Mouse (Mus musculus): Measurements from ENCODE around the gene Fam124b. TPM values are rescaled to one million over a fixed set of nuclear protein-coding genes. Genes with fewer than 3 reads are reported as not detected.

Gene Fam124b
- polyA plus RNA-seq, 1 experiment, result not detected

- H3K36me3 ChIP-seq (ENCODE audit: control insufficient read depth, insufficient read depth, low read length, poor library complexity, severe bottlenecking), result no peaks in the 10 kb centered on the region
- H3K4me1 ChIP-seq (ENCODE audit: control insufficient read depth, insufficient read depth, low read length), result peaks cover 2% of the 10 kb centered on the region
- H3K4me3 ChIP-seq (ENCODE audit: low read depth, low read length), result no peak overlapping the region
- H3K9ac ChIP-seq (ENCODE audit: low read depth, poor library complexity, severe bottlenecking), result no peak overlapping the region
- TF ChIP-seq POLR2A (IDR thresholded peaks at IDR 0.05; ENCODE audit: insufficient read depth, low read length) (no peak), EP300 (IDR thresholded peaks at IDR 0.05; ENCODE audit: insufficient read depth, low read depth, low read length) (no peak), CTCF (IDR thresholded peaks at IDR 0.05; ENCODE audit: low read depth, low read length) (no peak)
- H3K9me3 ChIP-seq (replicated peaks; ENCODE audit: control insufficient read depth, insufficient read depth, low read length, poor library complexity, severe bottlenecking), result no peaks in the 10 kb centered on the region
- H3K27ac ChIP-seq (ENCODE audit: insufficient read depth, low read length), result no peak overlapping the region
- H3K27me3 ChIP-seq (ENCODE audit: control insufficient read depth, insufficient read depth, low read length, poor library complexity, severe bottlenecking), result no peaks in the 10 kb centered on the region
Measured at GRCm38 (mm10) chr1:80244123-80244522, 25.9 kb upstream of the Fam124b start.

DNA sequence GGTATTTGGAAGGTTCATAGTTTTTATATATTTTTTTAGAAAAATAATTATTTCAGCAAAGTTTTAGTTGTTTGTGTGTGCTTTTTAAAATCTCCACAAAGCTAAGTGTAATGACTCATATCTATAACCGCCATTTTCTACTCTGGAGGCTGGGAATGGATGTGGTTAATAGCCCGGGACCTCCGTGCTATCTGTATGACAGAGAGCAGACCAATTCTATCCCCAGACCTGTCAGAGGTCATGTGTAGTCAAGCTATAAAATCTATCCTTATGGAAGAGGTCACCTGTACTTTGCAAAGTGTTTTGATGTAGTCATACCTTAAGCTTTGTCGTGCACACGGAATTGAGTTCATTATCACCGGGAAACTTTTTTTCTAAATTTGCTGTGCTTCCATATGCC, 23.3 kb upstream of the Fam124b start:
- TF ChIP-seq POLR2A (IDR thresholded peaks at IDR 0.05; ENCODE audit: insufficient read depth, low read length) (no peak), EP300 (IDR thresholded peaks at IDR 0.05; ENCODE audit: insufficient read depth, low read depth, low read length) (no peak), CTCF (IDR thresholded peaks at IDR 0.05; ENCODE audit: low read depth, low read length) (no peak)
- H3K9me3 ChIP-seq (replicated peaks; ENCODE audit: control insufficient read depth, insufficient read depth, low read length, poor library complexity, severe bottlenecking), result no peaks in the 10 kb centered on the region
- H3K4me3 ChIP-seq (ENCODE audit: low read depth, low read length), result no peak overlapping the region
- H3K36me3 ChIP-seq (ENCODE audit: control insufficient read depth, insufficient read depth, low read length, poor library complexity, severe bottlenecking), result no peaks in the 10 kb centered on the region
- H3K9ac ChIP-seq (ENCODE audit: low read depth, poor library complexity, severe bottlenecking), result no peak overlapping the region
- no peak overlapping the region for H3K27ac ChIP-seq (ENCODE audit: insufficient read depth, low read length)
- H3K27me3 ChIP-seq (ENCODE audit: control insufficient read depth, insufficient read depth, low read length, poor library complexity, severe bottlenecking), result no peaks in the 10 kb centered on the region
- H3K4me1 ChIP-seq (ENCODE audit: control insufficient read depth, insufficient read depth, low read length), result peaks cover 2% of the 10 kb centered on the region

GRCm38 (mm10) chr1:80240017-80240660, 21.9 kb upstream of the Fam124b start:
- Histone ChIP-seq H3K36me3 (ENCODE audit: control insufficient read depth, insufficient read depth, low read length, poor library complexity, severe bottlenecking) (no peaks in the 10 kb centered on the region), H3K27me3 (ENCODE audit: control insufficient read depth, insufficient read depth, low read length, poor library complexity, severe bottlenecking) (no peaks in the 10 kb centered on the region), H3K27ac (ENCODE audit: insufficient read depth, low read length) (no peak overlapping the region)

GRCm38 (mm10) chr1:80239481-80239880, 21.2 kb upstream of the Fam124b start:
- Histone ChIP-seq H3K4me1 (ENCODE audit: control insufficient read depth, insufficient read depth, low read length) (peaks cover 2% of the 10 kb centered on the region), H3K9ac (ENCODE audit: low read depth, poor library complexity, severe bottlenecking) (no peak overlapping the region), H3K27me3 (ENCODE audit: control insufficient read depth, insufficient read depth, low read length, poor library complexity, severe bottlenecking) (no peaks in the 10 kb centered on the region), H3K27ac (ENCODE audit: insufficient read depth, low read length) (no peak overlapping the region), H3K4me3 (ENCODE audit: low read depth, low read length) (no peak overlapping the region), H3K9me3 (replicated peaks; ENCODE audit: control insufficient read depth, insufficient read depth, low read length, poor library complexity, severe bottlenecking) (no peaks in the 10 kb centered on the region), H3K36me3 (ENCODE audit: control insufficient read depth, insufficient read depth, low read length, poor library complexity, severe bottlenecking) (no peaks in the 10 kb centered on the region)
- no peak for TF ChIP-seq POLR2A (IDR thresholded peaks at IDR 0.05; ENCODE audit: insufficient read depth, low read length)
- no peak for TF ChIP-seq CTCF (IDR thresholded peaks at IDR 0.05; ENCODE audit: low read depth, low read length)
- no peak for TF ChIP-seq EP300 (IDR thresholded peaks at IDR 0.05; ENCODE audit: insufficient read depth, low read depth, low read length)

More at GRCm38 (mm10) chr1:80240017-80240660, 21.9 kb upstream of the Fam124b start:
- H3K9ac ChIP-seq (ENCODE audit: low read depth, poor library complexity, severe bottlenecking), result no peak overlapping the region
- TF ChIP-seq CTCF (IDR thresholded peaks at IDR 0.05; ENCODE audit: low read depth, low read length), result no peak
- TF ChIP-seq POLR2A (IDR thresholded peaks at IDR 0.05; ENCODE audit: insufficient read depth, low read length), result no peak
- TF ChIP-seq EP300 (IDR thresholded peaks at IDR 0.05; ENCODE audit: insufficient read depth, low read depth, low read length), result no peak
- no peak overlapping the region for H3K4me3 ChIP-seq (ENCODE audit: low read depth, low read length)
- peaks cover 2% of the 10 kb centered on the region for H3K4me1 ChIP-seq (ENCODE audit: control insufficient read depth, insufficient read depth, low read length)
- H3K9me3 ChIP-seq (replicated peaks; ENCODE audit: control insufficient read depth, insufficient read depth, low read length, poor library complexity, severe bottlenecking), result no peaks in the 10 kb centered on the region

DNA sequence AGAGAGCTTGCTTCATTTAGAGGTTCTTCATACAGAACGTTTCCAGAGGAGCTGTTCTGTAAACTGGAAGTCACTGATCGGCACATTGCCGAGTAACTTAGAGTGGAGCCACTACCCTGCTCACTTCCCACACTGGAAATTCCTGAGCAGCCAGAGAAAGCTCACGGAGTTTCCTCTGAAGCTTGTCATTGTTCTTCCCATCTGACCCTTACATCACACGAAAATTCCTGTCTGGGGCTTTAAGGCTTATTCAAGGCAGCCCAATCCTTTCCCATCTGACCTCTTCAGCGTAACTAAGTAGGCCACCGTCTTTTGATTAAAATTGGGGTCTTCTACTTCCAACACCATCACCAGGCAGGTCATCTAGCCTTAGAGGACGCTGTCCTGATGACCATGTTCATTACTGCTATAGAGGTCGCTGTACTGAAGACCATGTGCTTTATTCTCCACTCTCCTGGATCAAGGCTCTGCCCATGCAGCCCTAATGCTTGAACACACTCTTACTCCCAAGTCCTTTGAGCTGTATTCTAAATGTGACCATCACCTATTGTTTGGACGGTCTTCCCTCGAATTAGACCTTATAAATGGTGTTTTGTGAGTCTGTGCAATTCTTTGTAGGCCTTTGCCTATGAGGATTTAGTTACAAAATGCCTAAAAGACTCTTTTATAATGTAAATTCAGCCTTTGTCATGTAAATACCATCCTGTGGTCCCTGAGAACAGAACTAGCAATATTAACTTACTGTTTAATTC, 18.9 kb upstream of the Fam124b start:
- Histone ChIP-seq H3K36me3 (ENCODE audit: control insufficient read depth, insufficient read depth, low read length, poor library complexity, severe bottlenecking) (no peaks in the 10 kb centered on the region), H3K27ac (ENCODE audit: insufficient read depth, low read length) (no peak overlapping the region), H3K9me3 (replicated peaks; ENCODE audit: control insufficient read depth, insufficient read depth, low read length, poor library complexity, severe bottlenecking) (no peaks in the 10 kb centered on the region), H3K4me3 (ENCODE audit: low read depth, low read length) (no peak overlapping the region), H3K9ac (ENCODE audit: low read depth, poor library complexity, severe bottlenecking) (no peak overlapping the region), H3K27me3 (ENCODE audit: control insufficient read depth, insufficient read depth, low read length, poor library complexity, severe bottlenecking) (no peaks in the 10 kb centered on the region), H3K4me1 (ENCODE audit: control insufficient read depth, insufficient read depth, low read length) (peaks cover 2% of the 10 kb centered on the region)
- TF ChIP-seq EP300 (IDR thresholded peaks at IDR 0.05; ENCODE audit: insufficient read depth, low read depth, low read length) (no peak), CTCF (IDR thresholded peaks at IDR 0.05; ENCODE audit: low read depth, low read length) (no peak), POLR2A (IDR thresholded peaks at IDR 0.05; ENCODE audit: insufficient read depth, low read length) (no peak)

- Histone ChIP-seq H3K27me3 (ENCODE audit: control insufficient read depth, insufficient read depth, low read length, poor library complexity, severe bottlenecking) (no peaks in the 10 kb centered on the region), H3K9ac (ENCODE audit: low read depth, poor library complexity, severe bottlenecking) (no peak overlapping the region), H3K36me3 (ENCODE audit: control insufficient read depth, insufficient read depth, low read length, poor library complexity, severe bottlenecking) (no peaks in the 10 kb centered on the region), H3K4me1 (ENCODE audit: control insufficient read depth, insufficient read depth, low read length) (peaks cover 2% of the 10 kb centered on the region), H3K9me3 (replicated peaks; ENCODE audit: control insufficient read depth, insufficient read depth, low read length, poor library complexity, severe bottlenecking) (no peaks in the 10 kb centered on the region), H3K4me3 (ENCODE audit: low read depth, low read length) (no peak overlapping the region), H3K27ac (ENCODE audit: insufficient read depth, low read length) (no peak overlapping the region)
- TF ChIP-seq POLR2A (IDR thresholded peaks at IDR 0.05; ENCODE audit: insufficient read depth, low read length), result no peak
- no peak for TF ChIP-seq CTCF (IDR thresholded peaks at IDR 0.05; ENCODE audit: low read depth, low read length)
- no peak for TF ChIP-seq EP300 (IDR thresholded peaks at IDR 0.05; ENCODE audit: insufficient read depth, low read depth, low read length)
Measured at GRCm38 (mm10) chr1:80236126-80236525, 17.9 kb upstream of the Fam124b start.
